Mouse (Mus musculus) ES-E14 (cell line): ENCODE data around the gene Trim29.

ENCODE experiments used
- CHD2 ChIP-seq: IDR thresholded peaks from 2 replicates; pipeline ENCODE4 v1.6.1; 2014; ENCODE audit warnings: mild to moderate bottlenecking, low read depth, low read length, inconsistent platforms
- HCFC1 ChIP-seq: IDR thresholded peaks from 2 replicates; pipeline ENCODE4 v1.6.1; 2012; ENCODE audit warnings: low read length, inconsistent platforms, borderline replicate concordance; ENCODE audit not compliant: insufficient read depth
- MAFK ChIP-seq: IDR thresholded peaks from 2 replicates; pipeline ENCODE4 v1.6.1; 2014; ENCODE audit warnings: mild to moderate bottlenecking, low read depth, low read length, inconsistent platforms; ENCODE audit not compliant: insufficient read depth
- ZC3H11A ChIP-seq: IDR thresholded peaks from 2 replicates; pipeline ENCODE4 v1.6.1; 2012; ENCODE audit warnings: low read depth, mild to moderate bottlenecking, inconsistent platforms, low read length, borderline replicate concordance
- ZNF384 ChIP-seq: IDR thresholded peaks from 2 replicates; pipeline ENCODE4 v1.6.1; 2012; ENCODE audit warnings: low read depth, low read length, inconsistent platforms

DNA sequence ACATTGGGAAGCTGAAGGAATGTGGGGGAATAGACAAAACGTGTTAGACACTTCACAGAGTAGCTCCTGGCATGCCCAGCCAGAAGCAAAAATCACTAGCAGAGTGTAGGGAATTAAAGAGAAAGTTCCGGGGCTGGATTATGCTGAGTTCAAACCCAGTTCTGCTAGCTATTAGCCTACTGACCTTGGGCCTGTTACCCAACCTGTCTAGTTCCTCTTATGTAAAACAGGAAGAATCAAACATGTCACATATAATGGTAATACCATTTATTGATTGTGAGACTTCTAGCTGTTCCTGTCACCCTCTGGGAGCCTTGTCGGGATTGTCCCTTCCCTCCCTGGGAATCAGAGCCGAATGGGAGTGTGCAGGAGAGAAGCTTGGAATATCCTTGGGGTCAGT, 7.7 kb upstream of the Trim29 start:
- TF ChIP-seq MAFK (no peak), ZC3H11A (no peak), ZNF384 (no peak), CHD2 (no peak), HCFC1 (no peak)
